Mouse (Mus musculus) embryonic facial prominence, embryonic 15.5 days (tissue): ENCODE data around the gene Smim6. TPM values are rescaled to one million over a fixed set of nuclear protein-coding genes. Genes with fewer than 3 reads are reported as not detected.

Experiments
- ATAC-seq: fragments of 200-750 bp; cut with Nextera tagmentation; 2 replicates; pipeline ENCODE4 v1.8.0; 2017; ENCODE audit warnings: low read depth, moderate TSS enrichment; ENCODE audit not compliant: insufficient number of reproducible peaks, low FRiP score, low TSS enrichment
- H3K27ac ChIP-seq: fragments of 300-500 bp; sonication (generic); replicated peaks from 2 replicates; pipeline ENCODE4 v1.5.1; 2015; ENCODE audit warnings: mild to moderate bottlenecking, inconsistent platforms
- H3K27me3 ChIP-seq: fragments of 300-500 bp; sonication (generic); 2 replicates; pipeline ENCODE4 v1.6.1; 2015; ENCODE audit warnings: inconsistent platforms
- H3K36me3 ChIP-seq: fragments of 300-500 bp; sonication (generic); 2 replicates; pipeline ENCODE4 v1.6.1; 2015; ENCODE audit warnings: mild to moderate bottlenecking, inconsistent platforms
- H3K4me1 ChIP-seq: fragments of 300-500 bp; sonication (generic); 2 replicates; pipeline ENCODE4 v1.6.1; 2015; ENCODE audit warnings: inconsistent platforms
- H3K4me2 ChIP-seq: fragments of 300-500 bp; sonication (generic); replicated peaks from 2 replicates; pipeline ENCODE4 v1.6.1; 2015; ENCODE audit warnings: mild to moderate bottlenecking, inconsistent platforms
- H3K4me3 ChIP-seq: fragments of 300-500 bp; sonication (generic); replicated peaks from 2 replicates; pipeline ENCODE4 v1.5.1; 2015; ENCODE audit warnings: mild to moderate bottlenecking, inconsistent platforms
- H3K9ac ChIP-seq: fragments of 300-500 bp; sonication (generic); 2 replicates; pipeline ENCODE4 v1.6.1; 2015; ENCODE audit warnings: inconsistent platforms
- H3K9me3 ChIP-seq: fragments of 300-500 bp; sonication (generic); replicated peaks from 2 replicates; pipeline ENCODE4 v1.6.1; 2016; ENCODE audit warnings: inconsistent platforms
- WGBS: fragments of 180-500 bp; shearing (Covaris S2); methylation state at CpG from one replicate; pipeline ENCODE4 v1.1.7; 2015; 5-methylcytosine and 5-hydroxymethylcytosine counted together
- polyA plus RNA-seq: library from polyadenylated mRNA; unstranded; fragments of >200 nt; fragmentation: Nextera tagmentation; extraction: Ambion mirVana; gene quantifications from 2 replicates; pipeline ENCODE4 v1.2.1, GENCODE M21; 2015

Gene Smim6
- polyA plus RNA-seq, 1 experiment from 2014 or later: 2.6 TPM

- Histone ChIP-seq H3K27me3 (no peaks in the 10 kb centered on the region), H3K36me3 (peaks cover 80% of the 10 kb centered on the region), H3K4me1 (peaks cover under 1% of the 10 kb centered on the region), H3K27ac (no peak overlapping the region), H3K9ac (no peak overlapping the region), H3K4me3 (no peak overlapping the region), H3K4me2 (no peak overlapping the region), H3K9me3 (no peaks in the 10 kb centered on the region)
- WGBS: 40% methylated on average over 6 of the region's 6 CpGs
- ATAC-seq: no peak
Observed at GRCm38 (mm10) chr11:115939690-115940329, 28.0 kb downstream of the Smim6 start.

- H3K27ac ChIP-seq: no peak overlapping the region
- H3K4me2 ChIP-seq: no peak overlapping the region
- ATAC-seq: no peak
- H3K36me3 ChIP-seq: peaks cover 76% of the 10 kb centered on the region
- H3K9me3 ChIP-seq: no peaks in the 10 kb centered on the region
- 88% methylated on average over 7 of the region's 7 CpGs for WGBS
- H3K27me3 ChIP-seq: no peaks in the 10 kb centered on the region
- H3K4me3 ChIP-seq: no peak overlapping the region
- H3K9ac ChIP-seq: no peak overlapping the region
- peaks cover 12% of the 10 kb centered on the region; the same call in 1 of the 2 replicates for H3K4me1 ChIP-seq
Observed at GRCm38 (mm10) chr11:115941980-115942379, 30.2 kb downstream of the Smim6 start.

- Histone ChIP-seq H3K27me3 (no peaks in the 10 kb centered on the region), H3K27ac (peak overlapping the region; percentile 74), H3K9ac (no peak overlapping the region), H3K4me2 (no peak overlapping the region), H3K9me3 (no peaks in the 10 kb centered on the region), H3K36me3 (peaks cover 74% of the 10 kb centered on the region), H3K4me1 (peaks cover 21% of the 10 kb centered on the region; the same call in 1 of the 2 replicates), H3K4me3 (no peak overlapping the region)
- peak; percentile 51; the same call in 1 of the 2 replicates for ATAC-seq
- 61% methylated on average over 8 of the region's 8 CpGs for WGBS
Observed at GRCm38 (mm10) chr11:115945247-115945646, 33.4 kb downstream of the Smim6 start.

- H3K9me3 ChIP-seq: no peaks in the 10 kb centered on the region
- WGBS: 80% methylated on average over 9 of the region's 9 CpGs
- no peak overlapping the region for H3K4me2 ChIP-seq
- no peak overlapping the region for H3K9ac ChIP-seq
- no peak overlapping the region for H3K4me3 ChIP-seq
- peaks cover 21% of the 10 kb centered on the region; the same call in 1 of the 2 replicates for H3K4me1 ChIP-seq
- peaks cover 69% of the 10 kb centered on the region for H3K36me3 ChIP-seq
- no peaks in the 10 kb centered on the region for H3K27me3 ChIP-seq
- ATAC-seq: no peak
- peak overlapping the region; percentile 74 for H3K27ac ChIP-seq
Observed at GRCm38 (mm10) chr11:115946221-115946828, 34.5 kb downstream of the Smim6 start.

GRCm38 (mm10) chr11:115948316-115948715 is 36.5 kb downstream of the Smim6 start:
- Histone ChIP-seq H3K36me3 (peaks cover 69% of the 10 kb centered on the region), H3K4me1 (peaks cover 21% of the 10 kb centered on the region; the same call in 1 of the 2 replicates), H3K27me3 (no peaks in the 10 kb centered on the region), H3K4me2 (no peak overlapping the region), H3K27ac (no peak overlapping the region; the same call in 1 of the 2 replicates), H3K9me3 (no peaks in the 10 kb centered on the region), H3K9ac (no peak overlapping the region), H3K4me3 (no peak overlapping the region)
- ATAC-seq: no peak
- WGBS: 81% methylated on average over 9 of the region's 9 CpGs

GRCm38 (mm10) chr11:115950719-115951118 is 38.9 kb downstream of the Smim6 start:
- H3K4me1 ChIP-seq: peaks cover 35% of the 10 kb centered on the region
- no peak overlapping the region for H3K4me3 ChIP-seq
- no peaks in the 10 kb centered on the region for H3K9me3 ChIP-seq
- H3K36me3 ChIP-seq: peaks cover 65% of the 10 kb centered on the region
- WGBS: 85% methylated on average over 2 of the region's 2 CpGs
- H3K9ac ChIP-seq: no peak overlapping the region
- H3K27ac ChIP-seq: 0 out of 2 replicates have a peak overlapping the region, but pooled peaks have one; percentile 2
- no peaks in the 10 kb centered on the region for H3K27me3 ChIP-seq
- H3K4me2 ChIP-seq: no peak overlapping the region
- no peak for ATAC-seq

GRCm38 (mm10) chr11:115954712-115955111 is 42.9 kb downstream of the Smim6 start:
- WGBS: 67% methylated on average over 5 of the region's 5 CpGs
- Histone ChIP-seq H3K9me3 (no peaks in the 10 kb centered on the region), H3K36me3 (peaks cover 53% of the 10 kb centered on the region)

GRCm38 (mm10) chr11:115955195-115955858 is 43.5 kb downstream of the Smim6 start:
- whole genome bisulfite sequencing: 42% methylated on average over 10 of the region's 10 CpGs
- peak; percentile 12; the same call in 1 of the 2 replicates for ATAC-seq
- no peak overlapping the region; the same call in 1 of the 2 replicates for H3K9ac ChIP-seq
- no peaks in the 10 kb centered on the region for H3K9me3 ChIP-seq
- H3K4me2 ChIP-seq: no peak overlapping the region
- no peaks in the 10 kb centered on the region for H3K27me3 ChIP-seq
- H3K27ac ChIP-seq: peak overlapping the region; percentile 76
- H3K4me1 ChIP-seq: peaks cover 38% of the 10 kb centered on the region
- peaks cover 58% of the 10 kb centered on the region for H3K36me3 ChIP-seq
- H3K4me3 ChIP-seq: no peak overlapping the region

More at GRCm38 (mm10) chr11:115954712-115955111, 42.9 kb downstream of the Smim6 start:
- no peaks in the 10 kb centered on the region for H3K27me3 ChIP-seq
- H3K4me1 ChIP-seq: peaks cover 43% of the 10 kb centered on the region
- H3K4me3 ChIP-seq: no peak overlapping the region
- H3K9ac ChIP-seq: no peak overlapping the region
- peak overlapping the region; percentile 76 for H3K27ac ChIP-seq
- no peak for ATAC-seq
- H3K4me2 ChIP-seq: no peak overlapping the region

GRCm38 (mm10) chr11:115956453-115956852 is 44.6 kb downstream of the Smim6 start:
- Histone ChIP-seq H3K9ac (no peak overlapping the region), H3K4me1 (peaks cover 38% of the 10 kb centered on the region), H3K27ac (peak overlapping the region; percentile 76), H3K4me2 (no peak overlapping the region), H3K36me3 (peaks cover 64% of the 10 kb centered on the region), H3K27me3 (no peaks in the 10 kb centered on the region), H3K9me3 (no peaks in the 10 kb centered on the region), H3K4me3 (no peak overlapping the region)
- ATAC-seq: no peak
- WGBS: 39% methylated on average over 4 of the region's 4 CpGs

- H3K4me3 ChIP-seq: no peak overlapping the region
- H3K36me3 ChIP-seq: peaks cover 64% of the 10 kb centered on the region
- 0 out of 2 replicates have a peak, but pooled peaks have one; percentile 39 for ATAC-seq
- peaks cover 38% of the 10 kb centered on the region for H3K4me1 ChIP-seq
- H3K27me3 ChIP-seq: no peaks in the 10 kb centered on the region
- H3K9me3 ChIP-seq: no peaks in the 10 kb centered on the region
- no peak overlapping the region for H3K4me2 ChIP-seq
- 35% methylated on average over 7 of the region's 7 CpGs for WGBS
- peak overlapping the region; percentile 76 for H3K27ac ChIP-seq
- H3K9ac ChIP-seq: no peak overlapping the region
Observed at GRCm38 (mm10) chr11:115957971-115958370, 46.2 kb downstream of the Smim6 start.

GRCm38 (mm10) chr11:115959018-115959417 is 47.2 kb downstream of the Smim6 start:
- Histone ChIP-seq H3K9ac (no peak overlapping the region), H3K9me3 (no peaks in the 10 kb centered on the region), H3K4me1 (peaks cover 38% of the 10 kb centered on the region), H3K4me3 (no peak overlapping the region), H3K36me3 (peaks cover 71% of the 10 kb centered on the region), H3K4me2 (no peak overlapping the region), H3K27ac (no peak overlapping the region), H3K27me3 (no peaks in the 10 kb centered on the region)
- ATAC-seq: no peak
- WGBS: 90% methylated on average over 9 of the region's 9 CpGs
